Mouse (Mus musculus) myocyte (in vitro differentiated cells): ENCODE results near the gene Xpnpep1. TPM values are rescaled to one million over a fixed set of nuclear protein-coding genes. Genes with fewer than 3 reads are reported as not detected.

Source experiments
- H3K27me3 ChIP-seq: one replicate; pipeline ENCODE4 v1.6.1; 2011; ENCODE audit not compliant: control insufficient read depth, insufficient read depth, insufficient read length
- H3K36me3 ChIP-seq: one replicate; pipeline ENCODE4 v1.6.1; 2011; ENCODE audit not compliant: control insufficient read depth, insufficient read depth
- H3K4me2 ChIP-seq: one replicate; pipeline ENCODE4 v1.6.1; 2011; ENCODE audit warnings: low read depth, control low read depth
- H3K4me3 ChIP-seq: one replicate; pipeline ENCODE4 v1.5.1; 2011; ENCODE audit warnings: mild to moderate bottlenecking, control low read depth, moderate library complexity
- H3K79me2 ChIP-seq: one replicate; pipeline ENCODE4 v1.6.1; 2011; ENCODE audit not compliant: control insufficient read depth, insufficient read depth
- H3ac ChIP-seq: one replicate; pipeline ENCODE4 v1.6.1; 2011; ENCODE audit not compliant: control insufficient read depth, insufficient read length
- CEBPB ChIP-seq: IDR thresholded peaks from 2 replicates; pipeline ENCODE4 v1.6.1; 2011; ENCODE audit warnings: mild to moderate bottlenecking, moderate library complexity; ENCODE audit not compliant: poor library complexity, insufficient read depth, severe bottlenecking
- E2F4 ChIP-seq: IDR thresholded peaks from one replicate; pipeline ENCODE4 v1.6.1; 2011; ENCODE audit warnings: mild to moderate bottlenecking, control low read depth, moderate library complexity; ENCODE audit not compliant: insufficient read depth
- MAX ChIP-seq: IDR thresholded peaks from one replicate; pipeline ENCODE4 v1.6.1; 2011; ENCODE audit warnings: low read depth, mild to moderate bottlenecking, control low read depth
- MYOD1 ChIP-seq, 3 experiments: IDR thresholded peaks; one replicate each; pipeline ENCODE4 v1.6.1; 2011; ENCODE audit warnings: control low read depth in 2 of 3, low read depth in 2 of 3, mild to moderate bottlenecking in 2 of 3, moderate library complexity in 1 of 3; ENCODE audit not compliant: insufficient read length in 2 of 3, control insufficient read depth in 1 of 3
- MYOG ChIP-seq, 3 experiments: IDR thresholded peaks; one replicate each; pipeline ENCODE4 v1.6.1; 2011; ENCODE audit warnings: control low read depth in 2 of 3, low read depth in 2 of 3, mild to moderate bottlenecking in 2 of 3; ENCODE audit not compliant: insufficient read length in 2 of 3, control insufficient read depth in 1 of 3, insufficient read depth in 1 of 3
- POLR2A ChIP-seq: IDR thresholded peaks from one replicate; pipeline ENCODE4 v1.6.1; 2011; ENCODE audit warnings: low read depth, mild to moderate bottlenecking, control low read depth, moderate library complexity; ENCODE audit not compliant: insufficient read length
- POLR2AphosphoS2 ChIP-seq: IDR thresholded peaks from one replicate; pipeline ENCODE4 v1.6.1; 2011; ENCODE audit warnings: low read depth, control low read depth; ENCODE audit not compliant: insufficient read length
- REST ChIP-seq: IDR thresholded peaks from one replicate; pipeline ENCODE4 v1.6.1; 2011; ENCODE audit warnings: mild to moderate bottlenecking, control low read depth, moderate library complexity; ENCODE audit not compliant: insufficient read depth, insufficient read length
- SRF ChIP-seq: IDR thresholded peaks from one replicate; pipeline ENCODE4 v1.6.1; 2011; ENCODE audit warnings: low read depth; ENCODE audit not compliant: control insufficient read depth, insufficient read length
- TCF12 ChIP-seq: IDR thresholded peaks from one replicate; pipeline ENCODE4 v1.6.1; 2011; ENCODE audit warnings: mild to moderate bottlenecking, control low read depth; ENCODE audit not compliant: poor library complexity, insufficient read depth, severe bottlenecking
- TCF3 ChIP-seq: IDR thresholded peaks from one replicate; pipeline ENCODE4 v1.6.1; 2011; ENCODE audit warnings: low read depth, control low read depth; ENCODE audit not compliant: insufficient read length
- USF1 ChIP-seq: IDR thresholded peaks from one replicate; pipeline ENCODE4 v1.6.1; 2011; ENCODE audit warnings: low read depth, mild to moderate bottlenecking, control low read depth, moderate library complexity
- polyA plus RNA-seq: library from polyadenylated mRNA; unstranded; fragments of >200 nt; fragmentation: generic; extraction: Trizol; gene quantifications from one replicate; pipeline ENCODE4 v1.2.1, GENCODE M21; 2012; ENCODE audit warnings: missing spikeins

Gene Xpnpep1
- polyA plus RNA-seq, 1 experiment = 172 TPM

GRCm38 (mm10) chr19:53041570-53041969 is 1.6 kb upstream of the Xpnpep1 start:
- no peak overlapping the region for H3K4me2 ChIP-seq
- H3K36me3 ChIP-seq = no peaks in the 10 kb centered on the region
- H3ac ChIP-seq = no peak overlapping the region
- TF ChIP-seq MAX = no peak
- no peak for TF ChIP-seq MYOG (IDR thresholded peaks at IDR 0.05; ENCODE audit: control insufficient read depth in 1 of 3, insufficient read depth in 1 of 3, insufficient read length in 2 of 3, low read depth in 2 of 3)
- no peak for TF ChIP-seq REST
- TF ChIP-seq MYOD1 (IDR thresholded peaks at IDR 0.05; ENCODE audit: control insufficient read depth in 1 of 3, insufficient read length in 2 of 3, low read depth in 2 of 3) = no peak
- TF ChIP-seq SRF = no peak
- TF ChIP-seq USF1 = no peak
- TF ChIP-seq TCF12 = no peak
- no peak for TF ChIP-seq POLR2AphosphoS2
- no peak for TF ChIP-seq CEBPB
- no peak for TF ChIP-seq TCF3
- no peak for TF ChIP-seq POLR2A
- no peak for TF ChIP-seq E2F4
- H3K79me2 ChIP-seq = peaks cover 15% of the 10 kb centered on the region
- no peak overlapping the region for H3K4me3 ChIP-seq
- no peaks in the 10 kb centered on the region for H3K27me3 ChIP-seq

DNA sequence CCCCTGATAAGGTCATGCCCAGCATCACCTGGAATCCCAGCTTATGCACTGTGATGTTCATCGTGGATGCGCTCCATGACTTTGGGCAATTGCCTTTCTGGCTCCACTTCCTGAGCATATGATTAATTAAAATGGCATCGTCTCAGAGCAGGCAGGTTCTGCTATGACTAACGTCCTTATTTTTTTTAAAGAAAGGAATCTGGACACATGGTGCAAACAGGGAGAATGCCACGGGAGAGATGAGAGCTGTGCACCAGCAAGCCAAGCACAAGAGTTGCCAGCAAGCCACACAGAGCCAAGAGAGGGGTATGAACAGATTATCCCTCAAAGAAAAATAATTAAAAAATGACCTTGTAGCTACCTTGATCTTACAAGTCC is 1.1 kb upstream of the Xpnpep1 start:
- peaks cover 19% of the 10 kb centered on the region for H3K79me2 ChIP-seq
- no peak overlapping the region for H3K4me3 ChIP-seq
- no peaks in the 10 kb centered on the region for H3K36me3 ChIP-seq
- H3K27me3 ChIP-seq = no peaks in the 10 kb centered on the region
- no peak overlapping the region for H3ac ChIP-seq
- no peak for TF ChIP-seq E2F4
- no peak for TF ChIP-seq MYOG (IDR thresholded peaks at IDR 0.05; ENCODE audit: control insufficient read depth in 1 of 3, insufficient read depth in 1 of 3, insufficient read length in 2 of 3, low read depth in 2 of 3)
- no peak for TF ChIP-seq TCF12
- TF ChIP-seq MAX = no peak
- no peak for TF ChIP-seq POLR2AphosphoS2
- TF ChIP-seq USF1 = no peak
- TF ChIP-seq POLR2A = no peak
- no peak overlapping the region for H3K4me2 ChIP-seq

GRCm38 (mm10) chr19:53039090-53039489 is 924 bp downstream of the Xpnpep1 start:
- peak overlapping the region; percentile 96 for H3K4me2 ChIP-seq
- peaks cover 38% of the 10 kb centered on the region for H3K79me2 ChIP-seq
- no peaks in the 10 kb centered on the region for H3K36me3 ChIP-seq
- no peak for TF ChIP-seq POLR2A
- no peak for TF ChIP-seq USF1
- no peak for TF ChIP-seq MYOD1 (IDR thresholded peaks at IDR 0.05; ENCODE audit: control insufficient read depth in 1 of 3, insufficient read length in 2 of 3, low read depth in 2 of 3)
- no peak for TF ChIP-seq CEBPB
- no peak for TF ChIP-seq POLR2AphosphoS2
- no peak for TF ChIP-seq TCF3
- H3K4me3 ChIP-seq = peak overlapping the region; percentile 50
- H3K27me3 ChIP-seq = no peaks in the 10 kb centered on the region
- no peak overlapping the region for H3ac ChIP-seq

- Histone ChIP-seq H3K36me3 (no peaks in the 10 kb centered on the region), H3ac (peak overlapping the region; percentile 76), H3K4me2 (peak overlapping the region; percentile 96), H3K27me3 (no peaks in the 10 kb centered on the region), H3K79me2 (peaks cover 44% of the 10 kb centered on the region), H3K4me3 (peak overlapping the region; percentile 50)
- TF ChIP-seq POLR2AphosphoS2 = peak; percentile 89
- peak; percentile 78 for TF ChIP-seq POLR2A
- TF ChIP-seq MAX = peak; percentile 4
- TF ChIP-seq SRF = peak; percentile 70
- TF ChIP-seq TCF12 = no peak
- TF ChIP-seq E2F4 = no peak
- peak in 2 of 3 experiments; percentile 9 to 55 for TF ChIP-seq MYOD1 (IDR thresholded peaks at IDR 0.05; ENCODE audit: control insufficient read depth in 1 of 3, insufficient read length in 2 of 3, low read depth in 2 of 3)
- no peak for TF ChIP-seq TCF3
- TF ChIP-seq CEBPB = no peak
- peak in 2 of 3 experiments; percentile 23 to 55 for TF ChIP-seq MYOG (IDR thresholded peaks at IDR 0.05; ENCODE audit: control insufficient read depth in 1 of 3, insufficient read depth in 1 of 3, insufficient read length in 2 of 3, low read depth in 2 of 3)
- TF ChIP-seq USF1 = peak; percentile 43
- TF ChIP-seq REST = no peak
These were observed 1.5 kb downstream of the Xpnpep1 start for GRCm38 (mm10) chr19:53038435-53038938.

GRCm38 (mm10) chr19:53037925-53038419 is 2.0 kb downstream of the Xpnpep1 start:
- H3K4me2 ChIP-seq = peak overlapping the region; percentile 67
- TF ChIP-seq E2F4 (no peak), POLR2AphosphoS2 (no peak)
- no peaks in the 10 kb centered on the region for H3K36me3 ChIP-seq
- H3K27me3 ChIP-seq = no peaks in the 10 kb centered on the region
- H3K4me3 ChIP-seq = peak overlapping the region; percentile 50
- peak overlapping the region; percentile 76 for H3ac ChIP-seq
- peaks cover 46% of the 10 kb centered on the region for H3K79me2 ChIP-seq
